Mouse (Mus musculus): ENCODE data around the gene Olfr1196. TPM values are rescaled to one million over a fixed set of nuclear protein-coding genes. Genes with fewer than 3 reads are reported as not detected.
"Not testable (repeated sequence)": the region's sequence is repeated elsewhere in the genome, so short reads cannot be mapped to it uniquely, and the experiment has no call there.

Gene Olfr1196
- polyA plus RNA-seq (2012; rRNA removed): not detected in 2 replicates

DNA sequence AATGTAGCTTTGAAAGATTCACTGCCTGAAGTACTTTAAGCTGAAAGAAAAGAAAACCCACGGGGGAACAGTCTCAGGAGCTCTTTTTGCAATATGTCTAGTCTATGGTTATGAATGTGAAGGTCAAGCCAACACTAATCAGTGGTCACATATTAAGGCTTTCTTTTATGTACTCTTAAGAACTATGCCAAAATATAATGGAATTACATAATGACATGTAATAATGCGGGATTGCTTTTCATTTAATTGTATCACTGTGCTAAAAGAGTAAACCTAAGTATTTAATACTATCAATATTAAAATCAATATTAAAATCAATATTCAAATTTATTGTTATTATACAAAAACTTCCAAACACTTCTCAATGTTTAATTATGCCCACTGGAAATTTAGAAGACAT is at the start of gene Olfr1196:
Gene Olfr1196, minus strand, starts transcription at position 101 of the 400 bp plus-strand sequence.
- DNase-seq (ENCODE audit: low read depth): no peak
- no peak for TF ChIP-seq POLR2A (IDR thresholded peaks at IDR 0.05; ENCODE audit: borderline replicate concordance, extremely low read depth, insufficient read depth, insufficient read length, poor library complexity, severe bottlenecking)
- TF ChIP-seq CTCF (IDR thresholded peaks at IDR 0.05; ENCODE audit: borderline replicate concordance, extremely low read depth, insufficient read depth, insufficient read length): no peak

DNA sequence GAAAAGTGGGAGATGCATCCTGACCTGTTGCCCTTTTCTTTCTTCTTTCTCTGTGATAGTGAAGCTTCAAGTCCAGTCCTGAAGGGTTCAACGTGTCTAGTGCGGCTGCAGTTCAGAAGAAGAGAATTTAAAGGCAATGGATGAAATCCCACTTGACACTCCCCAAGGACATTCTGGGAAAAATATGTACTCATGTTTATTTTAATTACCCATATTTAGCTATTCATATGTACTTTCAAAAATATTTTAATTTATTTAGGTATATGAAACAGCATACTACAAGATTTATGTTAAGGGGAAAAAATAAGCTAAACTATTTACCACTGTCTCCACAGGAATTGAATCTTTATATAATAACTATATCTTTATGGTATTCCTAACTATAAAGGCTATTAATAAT is 46.9 kb upstream of the Olfr1196 start, which contains the start of gene Olfr1198:
Gene Olfr1198, minus strand, starts transcription at position 101 of the 400 bp plus-strand sequence.
- no peak for DNase-seq (ENCODE audit: low read depth)
- no peak for TF ChIP-seq POLR2A (IDR thresholded peaks at IDR 0.05; ENCODE audit: borderline replicate concordance, extremely low read depth, insufficient read depth, insufficient read length, poor library complexity, severe bottlenecking)
- no peak for TF ChIP-seq CTCF (IDR thresholded peaks at IDR 0.05; ENCODE audit: borderline replicate concordance, extremely low read depth, insufficient read depth, insufficient read length)

DNA sequence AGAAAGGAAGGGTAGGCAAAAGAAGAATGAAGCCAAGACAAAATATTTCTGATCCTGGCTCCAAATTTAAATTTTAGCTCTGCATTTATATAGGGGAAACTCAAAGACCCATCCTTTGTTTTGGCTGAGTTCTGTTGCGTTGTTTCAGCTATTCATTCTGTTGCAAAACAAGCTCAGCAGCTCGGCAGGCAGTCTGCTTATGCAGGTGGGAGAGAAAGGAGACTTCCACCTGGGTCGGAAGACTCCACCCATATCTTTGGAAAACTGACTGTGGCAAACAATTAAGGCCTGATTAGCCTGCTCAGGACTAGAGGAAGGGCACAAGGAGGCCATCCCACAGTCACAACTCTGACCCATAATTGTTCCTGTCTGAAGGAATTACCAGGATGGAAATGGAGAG is 39.0 kb upstream of the Olfr1196 start:
- DNase-seq (ENCODE audit: low read depth): no peak
- no peak for TF ChIP-seq CTCF (IDR thresholded peaks at IDR 0.05; ENCODE audit: borderline replicate concordance, extremely low read depth, insufficient read depth, insufficient read length)
- no peak for TF ChIP-seq POLR2A (IDR thresholded peaks at IDR 0.05; ENCODE audit: borderline replicate concordance, extremely low read depth, insufficient read depth, insufficient read length, poor library complexity, severe bottlenecking)

DNA sequence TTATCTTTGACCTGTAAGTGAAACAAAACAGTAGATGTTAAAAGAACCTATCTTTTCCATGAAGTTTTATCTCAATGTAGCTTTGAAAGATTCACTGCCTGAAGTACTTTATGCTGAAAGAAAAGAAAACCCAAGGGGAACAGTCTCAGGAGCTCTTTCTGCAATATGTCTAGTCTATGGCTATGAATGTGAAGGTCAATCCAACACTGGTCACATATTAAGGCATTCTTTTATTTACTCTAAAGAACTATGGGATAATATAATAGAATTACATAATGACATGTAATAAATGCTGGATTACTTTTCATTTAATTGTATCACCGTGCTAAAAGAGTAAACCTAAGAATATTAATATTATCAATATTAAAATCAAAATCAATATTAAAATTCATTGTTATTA is 27.9 kb upstream of the Olfr1196 start, which contains the start of gene Olfr1197:
Gene Olfr1197, minus strand, starts transcription at position 101 of the 400 bp plus-strand sequence.
- DNase-seq (ENCODE audit: low read depth): no peak
- no peak for TF ChIP-seq POLR2A (IDR thresholded peaks at IDR 0.05; ENCODE audit: borderline replicate concordance, extremely low read depth, insufficient read depth, insufficient read length, poor library complexity, severe bottlenecking)
- no peak for TF ChIP-seq CTCF (IDR thresholded peaks at IDR 0.05; ENCODE audit: borderline replicate concordance, extremely low read depth, insufficient read depth, insufficient read length)

DNA sequence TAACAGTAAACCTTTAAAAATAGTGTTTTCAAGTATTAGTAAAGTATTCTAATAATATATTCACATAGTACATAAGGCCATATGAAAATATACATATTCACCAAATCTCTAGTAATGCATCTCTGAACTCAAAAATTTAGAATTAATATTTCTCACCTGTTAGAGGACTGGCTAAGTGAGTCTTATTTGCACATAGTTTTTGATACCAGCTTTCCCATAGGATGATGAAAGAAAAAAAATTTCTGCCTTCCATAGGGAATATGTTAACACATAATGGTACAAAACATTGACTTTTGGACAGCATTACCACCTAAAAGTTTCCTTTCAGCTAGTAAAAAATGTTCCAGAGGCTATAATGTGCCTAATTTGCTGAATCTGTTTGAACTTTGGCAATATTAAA is 15.3 kb downstream of the Olfr1196 start, which contains the start of gene Olfr1195:
Gene Olfr1195, minus strand, starts transcription at position 101 of the 400 bp plus-strand sequence.
- TF ChIP-seq CTCF (IDR thresholded peaks at IDR 0.05; ENCODE audit: borderline replicate concordance, extremely low read depth, insufficient read depth, insufficient read length) (no peak), POLR2A (IDR thresholded peaks at IDR 0.05; ENCODE audit: borderline replicate concordance, extremely low read depth, insufficient read depth, insufficient read length, poor library complexity, severe bottlenecking) (no peak)
- no peak for DNase-seq (ENCODE audit: low read depth)

DNA sequence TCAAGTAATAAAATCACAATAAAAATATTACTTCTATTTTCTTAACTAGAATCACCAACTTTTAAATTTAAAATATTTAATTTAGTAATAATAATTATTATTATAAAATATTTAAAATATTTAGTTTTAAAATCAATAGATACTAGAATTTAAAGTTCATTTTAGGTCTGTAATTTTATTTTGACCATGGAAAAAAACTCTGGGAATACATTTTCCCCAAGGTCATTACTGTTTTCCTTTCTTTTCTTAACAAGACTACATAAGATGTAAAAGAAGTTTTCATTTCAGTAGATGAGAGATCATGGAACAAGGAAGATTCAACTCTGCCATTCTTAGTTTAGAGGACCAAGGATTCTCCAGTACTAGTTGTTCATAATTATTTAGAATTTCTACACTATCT is 29.1 kb downstream of the Olfr1196 start, which contains the start of gene Olfr1193:
Gene Olfr1193, plus strand, starts transcription at position 301 of the 400 bp plus-strand sequence.
- DNase-seq (ENCODE audit: low read depth): not testable (repeated sequence)

DNA sequence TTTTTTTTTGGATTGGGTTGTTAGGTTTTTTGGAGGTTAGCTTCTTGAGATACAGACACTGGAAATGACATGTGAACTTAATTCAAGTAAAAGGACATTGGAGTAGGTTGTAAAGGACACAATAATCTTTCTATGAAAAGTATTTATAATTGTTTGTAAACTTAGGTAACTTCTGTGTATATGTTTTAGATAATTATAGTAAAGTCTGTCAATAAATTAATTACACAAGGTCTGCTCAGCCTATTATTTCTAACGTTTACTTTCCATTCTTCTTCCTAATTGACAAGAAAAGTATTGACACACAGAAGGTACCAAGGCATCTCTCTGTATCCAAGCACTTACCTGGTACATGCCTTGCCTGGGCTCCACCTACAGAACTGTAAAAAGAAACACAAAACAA is 56.2 kb downstream of the Olfr1196 start, which contains the start of gene Olfr1192-ps1:
Gene Olfr1192-ps1, plus strand, starts transcription at position 301 of the 400 bp plus-strand sequence.
- no peak for DNase-seq (ENCODE audit: low read depth)
- no peak for TF ChIP-seq CTCF (IDR thresholded peaks at IDR 0.05; ENCODE audit: borderline replicate concordance, extremely low read depth, insufficient read depth, insufficient read length)
- TF ChIP-seq POLR2A (IDR thresholded peaks at IDR 0.05; ENCODE audit: borderline replicate concordance, extremely low read depth, insufficient read depth, insufficient read length, poor library complexity, severe bottlenecking): no peak

Other genes with a start within 250 kb of the Olfr1196 start
- gene Olfr1183, start 249.7 kb downstream of the Olfr1196 start, polyA plus RNA-seq (2012; rRNA removed): not detected in 2 replicates
- not detected in 2 replicates for gene Olfr1184, start 221.0 kb downstream of the Olfr1196 start, polyA plus RNA-seq (2012; rRNA removed)
- not detected in 2 replicates for gene Olfr1185-ps1, start 211.3 kb downstream of the Olfr1196 start, polyA plus RNA-seq (2012; rRNA removed)
- not detected in 2 replicates for gene Olfr1186, start 186.0 kb downstream of the Olfr1196 start, polyA plus RNA-seq (2012; rRNA removed)
- not detected in 2 replicates for gene Olfr1188, start 147.7 kb downstream of the Olfr1196 start, polyA plus RNA-seq (2012; rRNA removed)
- gene Olfr1189, start 118.1 kb downstream of the Olfr1196 start, polyA plus RNA-seq (2012; rRNA removed): not detected in 2 replicates
- gene Olfr1191-ps1, start 64.1 kb downstream of the Olfr1196 start, polyA plus RNA-seq (2012; rRNA removed): not detected in 2 replicates
- gene Olfr1192-ps1, start 56.1 kb downstream of the Olfr1196 start, polyA plus RNA-seq (2012; rRNA removed): not detected in 2 replicates
- gene Olfr1193, start 29.0 kb downstream of the Olfr1196 start, polyA plus RNA-seq (2012; rRNA removed): not detected in 2 replicates
- gene Olfr1195, start 15.4 kb downstream of the Olfr1196 start, polyA plus RNA-seq (2012; rRNA removed): not detected in 2 replicates
- not detected in 2 replicates for gene Olfr1197, start 27.8 kb upstream of the Olfr1196 start, polyA plus RNA-seq (2012; rRNA removed)
- gene Olfr1198, start 46.8 kb upstream of the Olfr1196 start, polyA plus RNA-seq (2012; rRNA removed): not detected in 2 replicates
- gene Olfr1199, start 55.9 kb upstream of the Olfr1196 start, polyA plus RNA-seq (2012; rRNA removed): not detected in 2 replicates
- gene Olfr1200, start 65.9 kb upstream of the Olfr1196 start, polyA plus RNA-seq (2012; rRNA removed): not detected in 2 replicates
- not detected in 2 replicates for gene Olfr1201, start 88.4 kb upstream of the Olfr1196 start, polyA plus RNA-seq (2012; rRNA removed)
- not detected in 2 replicates for gene Olfr1202, start 109.9 kb upstream of the Olfr1196 start, polyA plus RNA-seq (2012; rRNA removed)
- gene Olfr1205, start 125.1 kb upstream of the Olfr1196 start, polyA plus RNA-seq (2012; rRNA removed): not detected in 2 replicates
- gene Olfr1204, start 144.7 kb upstream of the Olfr1196 start, polyA plus RNA-seq (2012; rRNA removed): not detected in 2 replicates
- gene Olfr1206, start 158.6 kb upstream of the Olfr1196 start, polyA plus RNA-seq (2012; rRNA removed): not detected in 2 replicates
- not detected in 2 replicates for gene Olfr1208, start 197.7 kb upstream of the Olfr1196 start, polyA plus RNA-seq (2012; rRNA removed)
- not detected in 2 replicates for gene Olfr1209, start 210.6 kb upstream of the Olfr1196 start, polyA plus RNA-seq (2012; rRNA removed)
- gene Olfr1211, start 233.5 kb upstream of the Olfr1196 start, polyA plus RNA-seq (2012; rRNA removed): not detected in 2 replicates
- gene Olfr1212, start 249.4 kb upstream of the Olfr1196 start, polyA plus RNA-seq (2012; rRNA removed): not detected in 2 replicates